Mouse (Mus musculus) liver, embryonic 13.5 days (tissue): ENCODE measurements around the gene Slk. TPM values are rescaled to one million over a fixed set of nuclear protein-coding genes. Genes with fewer than 3 reads are reported as not detected.

Experiments used
- ATAC-seq: fragments of 200-750 bp; cut with Nextera tagmentation; 2 replicates; pipeline ENCODE4 v1.8.0; 2017; ENCODE audit warnings: low read depth, mild to moderate bottlenecking, moderate number of reproducible peaks, moderate library complexity
- DNase-seq: peaks from one replicate; pipeline ENCODE4 v3.0.0; 2022
- H3K27ac ChIP-seq: fragments of 300-500 bp; sonication (generic); 2 replicates; pipeline ENCODE4 v1.5.1; 2015; ENCODE audit warnings: moderate library complexity, mild to moderate bottlenecking, inconsistent platforms
- H3K27me3 ChIP-seq: fragments of 300-500 bp; sonication (generic); 2 replicates; pipeline ENCODE4 v1.6.1; 2015; ENCODE audit warnings: mild to moderate bottlenecking, inconsistent platforms
- H3K36me3 ChIP-seq: fragments of 300-500 bp; sonication (generic); 2 replicates; pipeline ENCODE4 v1.6.1; 2015; ENCODE audit warnings: mild to moderate bottlenecking, inconsistent platforms
- H3K4me1 ChIP-seq: fragments of 300-500 bp; sonication (generic); replicated peaks from 2 replicates; pipeline ENCODE4 v1.6.1; 2015; ENCODE audit warnings: inconsistent platforms
- H3K4me2 ChIP-seq: fragments of 300-500 bp; sonication (generic); 2 replicates; pipeline ENCODE4 v1.6.1; 2015; ENCODE audit warnings: inconsistent platforms, mild to moderate bottlenecking, moderate library complexity
- H3K4me3 ChIP-seq: fragments of 300-500 bp; sonication (generic); replicated peaks from 2 replicates; pipeline ENCODE4 v1.5.1; 2015; ENCODE audit warnings: mild to moderate bottlenecking, inconsistent platforms
- H3K9ac ChIP-seq: fragments of 300-500 bp; sonication (generic); 2 replicates; pipeline ENCODE4 v1.6.1; 2015; ENCODE audit warnings: mild to moderate bottlenecking, inconsistent platforms
- H3K9me3 ChIP-seq: fragments of 300-500 bp; sonication (generic); replicated peaks from 2 replicates; pipeline ENCODE4 v1.6.1; 2016; ENCODE audit warnings: inconsistent platforms
- WGBS: fragments of 180-500 bp; shearing (Covaris S2); methylation state at CpG from one replicate; pipeline ENCODE4 v1.1.7; 2015; ENCODE audit not compliant: insufficient replicate concordance; 5-methylcytosine and 5-hydroxymethylcytosine counted together
- polyA plus RNA-seq: library from polyadenylated mRNA; unstranded; fragments of >200 nt; fragmentation: Nextera tagmentation; extraction: Ambion mirVana; gene quantifications from 2 replicates; pipeline ENCODE4 v1.2.1, GENCODE M21; 2015

The Slk gene
- polyA plus RNA-seq, 1 experiment from 2014 or later, result 5.8 TPM

DNA sequence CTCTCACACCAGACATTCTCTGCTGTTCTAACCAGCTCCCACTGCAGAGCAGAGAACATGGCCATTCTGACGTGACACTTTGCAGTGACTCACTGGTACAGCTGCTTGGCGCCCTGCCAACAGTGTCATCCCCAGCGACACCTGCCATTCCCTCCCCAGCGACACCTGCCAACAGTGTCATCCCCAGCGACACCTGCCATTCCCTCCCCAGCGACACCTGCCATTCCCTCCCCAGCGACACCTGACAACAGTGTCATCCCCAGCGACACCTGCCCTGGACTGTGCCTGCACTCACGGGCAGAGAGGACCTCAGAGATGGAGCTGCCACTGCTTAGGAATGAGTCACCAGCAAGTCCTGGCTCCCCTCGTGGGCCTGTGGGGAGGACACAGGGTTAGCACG is 75.4 kb downstream of the Slk start:
- no peak overlapping the region for H3K9ac ChIP-seq
- no peaks in the 10 kb centered on the region for H3K36me3 ChIP-seq
- 65% methylated on average over 11 of the region's 11 CpGs for WGBS
- no peaks in the 10 kb centered on the region for H3K27me3 ChIP-seq
- H3K4me2 ChIP-seq, result no peak overlapping the region
- DNase-seq, result no peak
- ATAC-seq, result no peak
- no peaks in the 10 kb centered on the region for H3K4me1 ChIP-seq
- no peaks in the 10 kb centered on the region for H3K9me3 ChIP-seq
- H3K27ac ChIP-seq, result no peak overlapping the region
- no peak overlapping the region for H3K4me3 ChIP-seq

- ATAC-seq, result no peak
- no peak for DNase-seq
- Histone ChIP-seq H3K27ac (no peak overlapping the region; the same call in 1 of the 2 replicates), H3K4me1 (no peaks in the 10 kb centered on the region), H3K4me2 (no peak overlapping the region), H3K9me3 (no peaks in the 10 kb centered on the region), H3K27me3 (no peaks in the 10 kb centered on the region), H3K4me3 (no peak overlapping the region), H3K36me3 (no peaks in the 10 kb centered on the region), H3K9ac (no peak overlapping the region)
- 16% methylated on average over 5 of the region's 5 CpGs for WGBS
These were observed 79.5 kb downstream of the Slk start for GRCm38 (mm10) chr19:47658914-47659535.

DNA sequence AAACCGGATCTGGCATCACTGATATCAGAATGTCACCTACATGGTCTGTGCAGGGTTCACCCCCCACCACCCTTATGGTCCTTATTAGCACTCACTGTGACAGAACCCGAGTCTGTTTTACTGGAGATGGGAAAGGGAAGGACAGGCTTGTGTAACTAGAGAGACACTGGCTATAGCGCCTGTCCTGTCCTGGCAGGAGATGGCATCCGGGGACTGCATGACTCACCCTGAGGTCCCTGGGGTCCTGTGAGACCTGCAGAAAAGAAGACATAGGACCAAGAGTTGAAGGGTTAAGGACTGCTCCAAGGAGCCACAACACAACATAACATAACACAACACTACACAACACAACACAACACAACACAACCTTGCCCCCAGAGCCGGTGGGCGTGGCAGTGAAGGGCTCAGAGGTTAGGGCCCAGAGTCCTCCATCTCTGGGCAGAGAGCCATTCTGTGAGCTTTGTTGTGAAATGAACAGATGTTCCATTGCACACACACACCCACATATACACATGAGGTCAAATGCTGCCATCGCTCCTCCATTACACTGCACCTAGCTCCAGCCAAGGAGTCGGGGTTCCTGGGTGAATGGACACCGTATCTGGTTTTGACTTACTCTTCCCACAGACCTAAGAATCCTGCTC is 80.4 kb downstream of the Slk start:
- no peak for DNase-seq

GRCm38 (mm10) chr19:47667601-47668000 is 88.1 kb downstream of the Slk start:
- ATAC-seq (no peak), DNase-seq (no peak)
- Histone ChIP-seq H3K4me1 (no peaks in the 10 kb centered on the region), H3K9me3 (no peaks in the 10 kb centered on the region), H3K27me3 (no peaks in the 10 kb centered on the region), H3K4me2 (no peak overlapping the region), H3K4me3 (no peak overlapping the region), H3K36me3 (no peaks in the 10 kb centered on the region), H3K9ac (no peak overlapping the region), H3K27ac (no peak overlapping the region)
- 49% methylated on average over 8 of the region's 8 CpGs for WGBS

More for the DNA sequence above, 80.4 kb downstream of the Slk start:
- WGBS, result 68% methylated on average over 9 of the region's 9 CpGs
- no peak overlapping the region for H3K4me3 ChIP-seq
- no peaks in the 10 kb centered on the region for H3K9me3 ChIP-seq
- H3K4me2 ChIP-seq, result no peak overlapping the region
- no peak overlapping the region for H3K27ac ChIP-seq
- H3K27me3 ChIP-seq, result no peaks in the 10 kb centered on the region
- no peaks in the 10 kb centered on the region for H3K36me3 ChIP-seq
- H3K4me1 ChIP-seq, result no peaks in the 10 kb centered on the region
- no peak overlapping the region for H3K9ac ChIP-seq
- no peak for ATAC-seq

- H3K9me3 ChIP-seq, result no peaks in the 10 kb centered on the region
- no peak overlapping the region for H3K9ac ChIP-seq
- no peak overlapping the region for H3K4me3 ChIP-seq
- ATAC-seq (no peak), DNase-seq (no peak)
- WGBS, result 67% methylated on average over 9 of the region's 9 CpGs
- H3K4me1 ChIP-seq, result no peaks in the 10 kb centered on the region
- H3K27me3 ChIP-seq, result no peaks in the 10 kb centered on the region
- H3K27ac ChIP-seq, result no peak overlapping the region
- no peak overlapping the region for H3K4me2 ChIP-seq
- H3K36me3 ChIP-seq, result no peaks in the 10 kb centered on the region
These were observed 88.9 kb downstream of the Slk start for GRCm38 (mm10) chr19:47668399-47668798.

DNA sequence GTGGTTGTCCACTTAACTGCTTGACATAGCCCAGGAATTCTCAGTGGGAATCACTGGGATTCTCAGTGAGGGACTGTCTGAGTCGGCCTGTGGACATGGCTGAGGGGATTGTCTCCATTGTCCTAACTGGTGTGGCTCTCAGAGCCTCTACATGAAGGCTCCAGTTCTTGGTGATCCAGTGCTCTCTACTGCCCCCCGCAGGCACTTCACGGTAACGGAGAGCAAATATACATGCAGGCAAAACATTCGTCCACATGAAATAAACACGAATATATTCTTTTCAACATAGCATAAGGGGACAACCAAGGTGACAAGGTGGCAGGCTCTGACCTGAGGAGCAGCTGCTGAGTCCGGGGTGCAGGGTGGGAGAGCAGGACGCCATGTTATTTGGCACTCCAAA is 94.9 kb downstream of the Slk start:
- Histone ChIP-seq H3K27ac (no peak overlapping the region), H3K4me1 (no peaks in the 10 kb centered on the region; the same call in 1 of the 2 replicates), H3K27me3 (no peaks in the 10 kb centered on the region), H3K36me3 (no peaks in the 10 kb centered on the region), H3K9ac (no peak overlapping the region), H3K9me3 (no peaks in the 10 kb centered on the region), H3K4me3 (no peak overlapping the region), H3K4me2 (no peak overlapping the region)
- WGBS, result 29% methylated on average over 8 of the region's 8 CpGs
- ATAC-seq (no peak), DNase-seq (peak; percentile 26)

GRCm38 (mm10) chr19:47678675-47679074 is 99.2 kb downstream of the Slk start:
- no peaks in the 10 kb centered on the region for H3K9me3 ChIP-seq
- no peaks in the 10 kb centered on the region for H3K36me3 ChIP-seq
- DNase-seq (no peak), ATAC-seq (no peak)
- H3K4me1 ChIP-seq, result no peaks in the 10 kb centered on the region; the same call in 1 of the 2 replicates
- H3K4me3 ChIP-seq, result no peak overlapping the region
- WGBS, result 71% methylated on average over 12 of the region's 12 CpGs
- no peak overlapping the region for H3K4me2 ChIP-seq
- no peaks in the 10 kb centered on the region for H3K27me3 ChIP-seq
- no peak overlapping the region for H3K27ac ChIP-seq
- no peak overlapping the region for H3K9ac ChIP-seq

DNA sequence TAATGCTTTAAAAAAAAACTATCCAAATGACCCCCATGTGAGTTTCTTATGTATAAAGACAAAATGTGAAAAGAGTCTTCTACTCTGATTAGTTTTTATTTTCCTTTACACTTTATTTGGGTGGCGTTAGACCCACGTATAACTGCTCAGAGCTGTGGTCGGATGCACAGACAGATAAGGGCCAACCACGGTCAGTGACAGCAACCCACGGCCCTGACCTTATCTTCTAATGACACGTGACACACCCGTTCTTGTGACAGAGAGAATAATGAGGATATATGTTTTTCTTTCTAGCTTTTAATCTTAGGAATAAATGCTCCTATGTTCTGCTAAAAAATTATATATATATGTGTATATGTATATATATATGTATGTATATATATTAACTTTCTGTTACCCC is 110.1 kb downstream of the Slk start:
- Histone ChIP-seq H3K4me3 (no peak overlapping the region), H3K9me3 (no peaks in the 10 kb centered on the region), H3K4me1 (peaks cover 11% of the 10 kb centered on the region), H3K4me2 (no peak overlapping the region), H3K27ac (no peak overlapping the region), H3K36me3 (no peaks in the 10 kb centered on the region), H3K27me3 (no peaks in the 10 kb centered on the region), H3K9ac (no peak overlapping the region)
- ATAC-seq (no peak), DNase-seq (no peak)
- WGBS, result 8% methylated on average over 7 of the region's 7 CpGs

DNA sequence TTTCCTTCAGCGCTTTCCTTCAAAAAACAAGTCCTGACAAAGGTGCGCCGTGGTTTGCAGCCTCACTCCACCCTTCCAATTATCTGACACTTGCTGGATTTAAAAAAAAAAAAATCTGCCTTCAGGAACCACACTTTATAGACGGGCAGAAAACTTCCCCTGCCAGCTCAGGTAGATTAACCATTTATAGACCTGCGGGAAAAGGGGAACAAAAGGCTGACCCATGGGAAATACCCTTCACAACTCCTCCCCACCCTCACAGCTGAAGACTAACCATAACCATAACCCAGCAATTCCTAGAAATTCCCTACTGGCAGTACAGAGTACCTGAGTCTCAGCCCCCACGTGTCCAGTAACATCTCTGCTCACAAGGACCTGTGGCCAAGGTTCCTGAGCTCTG is 112.5 kb downstream of the Slk start, which contains the start of gene Col17a1:
Gene Col17a1 (minus strand): TSS at position 101 of the 400 bp plus-strand sequence.
- no peak within 1 kb of the TSS for H3K9ac ChIP-seq
- 54% methylated on average over 6 of the region's 6 CpGs for whole genome bisulfite sequencing
- H3K4me2 ChIP-seq, result no peak within 1 kb of the TSS
- no peak for ATAC-seq
- no peaks in the 10 kb centered on the region for H3K27me3 ChIP-seq
- H3K4me1 ChIP-seq, result peaks cover 11% of the 10 kb centered on the region
- no peak within 1 kb of the TSS for H3K4me3 ChIP-seq
- DNase-seq, result no peak
- no peak within 1 kb of the TSS for H3K27ac ChIP-seq
- no peaks in the 10 kb centered on the region for H3K9me3 ChIP-seq
- H3K36me3 ChIP-seq, result no peaks in the 10 kb centered on the region

Other genes starting within 250 kb of the Slk start
- 0.54 and 0.62 TPM in 2 replicates for gene Sh3pxd2a, start 115.3 kb upstream of the Slk start, polyA plus RNA-seq
- gene Stn1, start 42.2 kb upstream of the Slk start, polyA plus RNA-seq, result 11.6 and 12.7 TPM in 2 replicates
- gene Col17a1, start 112.4 kb downstream of the Slk start, polyA plus RNA-seq, result 0.22 and 0.27 TPM in 2 replicates
- gene Sfr1, start 152.0 kb downstream of the Slk start, polyA plus RNA-seq, result 92.3 and 108 TPM in 2 replicates